Mouse (Mus musculus) left cerebral cortex, adult 8-10 months (tissue): ENCODE measurements around the gene Tcte2. TPM values are rescaled to one million over a fixed set of nuclear protein-coding genes. Genes with fewer than 3 reads are reported as not detected.
"Not testable (repeated sequence)": the region's sequence is repeated elsewhere in the genome, so short reads cannot be mapped to it uniquely, and the experiment has no call there.

Experiments used
- DNase-seq, 2 experiments: peaks; one replicate each; pipeline ENCODE4 v3.0.0; 2022; ENCODE audit warnings: low spot score in 2 of 2
- total RNA-seq, 4 experiments: library from RNA; stranded (reverse); gene quantifications; 2 replicates each; pipeline ENCODE4 v1.2.4; 2022

The Tcte2 gene
- 10 to 100 TPM; 17.3 to 21.4 (median 19.7) TPM for total RNA-seq

DNA sequence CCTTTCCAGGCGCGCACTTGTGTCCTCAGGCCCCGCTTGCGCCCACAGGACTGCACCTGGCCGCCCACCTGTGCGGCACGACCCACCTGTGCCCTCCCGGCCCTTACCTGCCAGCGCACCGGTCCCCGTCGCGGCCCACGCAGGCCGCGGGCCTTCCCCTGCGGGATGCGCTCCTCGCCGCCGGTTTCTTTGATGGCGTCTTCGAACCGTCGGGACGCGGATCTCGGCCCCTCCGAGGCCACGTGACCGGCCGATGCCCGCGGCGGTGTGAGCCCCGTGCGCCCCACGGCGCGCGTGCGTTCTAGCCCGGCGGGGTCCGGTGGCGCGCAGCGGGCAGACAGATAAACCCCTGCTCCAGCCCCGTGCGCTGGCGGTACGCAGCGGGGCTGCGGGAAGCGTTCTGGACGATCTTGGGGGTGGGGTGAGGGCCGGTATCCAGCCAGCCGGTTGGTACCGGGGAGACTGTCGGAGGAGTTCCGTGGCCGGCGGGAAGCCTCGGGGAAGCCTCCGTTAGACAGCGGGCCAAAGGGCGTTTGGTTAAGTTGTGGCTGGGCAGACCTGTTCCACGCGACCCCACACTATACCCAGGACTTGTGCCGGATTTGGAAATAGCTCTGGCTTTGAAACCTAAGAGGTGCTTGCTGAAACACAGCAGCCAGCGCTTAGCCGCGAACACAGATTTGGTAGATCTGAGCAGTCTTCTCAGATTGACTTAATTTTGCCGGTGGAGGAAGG, at the start of gene Tcte2:
Gene Tcte2, minus strand, starts transcription at position 647 of the 735 bp plus-strand sequence.
- DNase-seq: peak; percentile 50 to 54

DNA sequence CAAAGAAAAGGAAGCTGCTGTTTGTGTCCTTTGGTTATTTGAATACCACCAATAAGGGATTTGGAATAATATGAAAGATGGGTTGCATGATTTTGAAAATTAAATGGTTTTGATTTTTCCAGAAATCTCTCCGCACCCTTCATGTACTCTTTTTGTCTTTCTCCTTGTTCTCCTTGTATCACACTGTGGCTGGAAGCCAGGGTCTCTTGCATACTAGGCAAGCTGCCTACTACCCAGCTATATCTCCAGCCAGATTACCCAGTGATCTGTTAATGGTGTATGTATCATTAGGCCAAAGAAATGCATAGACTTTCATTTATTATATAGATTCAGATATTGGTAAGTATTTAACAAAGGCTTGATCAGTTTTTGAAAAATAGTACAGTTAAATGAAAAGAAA, 44.4 kb upstream of the Tcte2 start:
- no peak for DNase-seq

DNA sequence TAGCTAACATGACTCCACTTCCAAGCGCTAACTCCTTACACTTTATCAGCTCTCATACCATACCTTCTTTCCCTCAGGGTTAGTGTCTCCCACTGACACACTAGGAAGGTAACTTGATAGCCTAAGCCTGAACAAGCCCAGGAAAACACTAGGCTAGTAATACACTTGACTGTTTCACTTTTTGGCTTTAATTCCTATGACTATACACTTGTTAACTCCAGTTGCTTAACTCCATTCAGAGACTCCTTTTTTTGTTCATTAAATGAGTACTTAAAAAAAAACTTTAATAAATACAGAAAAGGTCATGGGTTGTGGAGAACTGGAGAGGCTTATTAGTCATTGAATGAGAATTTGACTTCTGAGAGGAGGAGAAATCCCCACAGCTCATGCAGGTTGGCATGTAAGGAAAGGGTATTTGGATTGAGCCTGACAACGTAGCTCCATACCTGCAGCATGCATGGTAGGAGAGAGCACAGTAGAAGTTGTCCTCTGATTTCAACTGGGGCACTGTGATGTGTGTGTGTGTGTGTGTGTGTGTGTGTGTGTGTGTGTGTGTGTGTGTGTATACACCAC, 41.3 kb upstream of the Tcte2 start:
- no peak for DNase-seq

DNA sequence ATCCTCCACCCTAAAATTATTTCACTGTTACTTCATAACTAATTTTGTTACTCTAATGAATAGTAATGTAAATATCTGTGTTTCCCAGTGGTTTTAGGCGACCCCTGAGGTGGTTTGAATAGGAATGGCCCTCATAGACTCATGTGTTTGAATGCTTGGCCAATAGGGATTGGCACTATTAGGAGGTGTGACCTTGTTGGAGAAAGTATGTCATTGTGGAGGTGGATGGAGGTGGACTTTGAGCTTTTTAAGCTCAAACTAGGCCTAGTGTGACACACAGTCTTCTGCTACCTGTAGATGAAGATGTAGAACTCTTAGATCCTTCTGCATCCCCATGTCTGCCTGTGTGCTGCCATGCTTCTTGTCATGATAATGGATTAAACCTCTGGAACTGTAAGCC, 36.1 kb upstream of the Tcte2 start:
- no peak for DNase-seq

DNA sequence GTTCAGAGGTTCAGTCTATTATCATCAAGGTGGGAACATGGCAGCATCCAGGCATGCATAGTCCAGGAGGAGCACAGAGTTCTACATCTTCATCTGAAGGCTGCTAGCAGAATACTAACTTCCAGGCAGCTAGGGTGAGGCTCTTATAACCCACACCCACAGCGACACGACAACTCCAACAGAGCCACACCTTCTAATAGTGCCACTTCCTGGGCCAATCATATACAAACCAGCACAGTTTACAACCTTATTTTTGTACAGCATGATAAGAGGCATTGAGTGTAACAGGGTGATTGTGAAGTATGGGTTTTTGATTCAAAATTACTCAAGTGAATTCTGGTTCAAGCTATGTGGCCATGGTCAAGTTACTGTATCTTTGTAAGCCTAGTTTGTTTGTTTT, 28.4 kb upstream of the Tcte2 start:
- DNase-seq: not testable (repeated sequence)

DNA sequence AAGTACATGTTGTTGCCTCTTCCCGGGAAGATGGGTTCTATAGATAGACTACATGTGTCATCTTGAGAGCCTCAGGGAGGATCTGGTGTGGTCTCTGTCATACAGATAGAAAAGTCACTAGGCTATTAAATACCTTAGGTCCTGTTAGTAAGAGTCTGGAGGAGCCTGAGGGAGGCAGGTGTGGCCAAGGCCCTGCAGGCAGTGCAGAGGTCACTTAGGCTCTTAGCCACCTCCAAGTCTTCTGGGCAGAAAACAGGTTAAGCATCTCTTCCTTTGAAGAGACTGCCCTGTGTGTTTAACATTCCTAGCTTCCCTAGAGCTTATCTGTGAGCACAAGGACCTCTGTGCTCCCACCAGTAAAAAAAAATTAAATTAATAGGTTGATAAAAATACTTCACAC, 21.8 kb upstream of the Tcte2 start:
- DNase-seq: no peak

DNA sequence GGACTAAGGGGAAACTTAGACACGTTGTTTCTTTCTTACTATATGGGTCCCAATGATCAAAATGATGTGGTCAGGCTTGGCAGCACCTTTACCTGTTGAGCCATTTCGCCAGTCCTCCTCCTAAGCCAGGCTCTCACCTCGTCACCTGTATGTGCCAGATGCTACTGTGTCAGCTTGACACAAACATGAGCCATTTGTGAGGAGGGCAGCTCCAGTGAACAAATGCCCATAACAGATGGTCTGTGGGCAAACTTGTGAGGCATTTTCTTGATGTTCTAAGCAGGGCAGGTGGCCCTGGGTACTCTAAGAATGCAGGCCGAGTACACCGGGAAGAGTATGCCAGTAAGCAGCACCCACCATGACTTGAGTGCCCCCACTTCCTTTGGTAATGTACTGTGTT, 20.3 kb upstream of the Tcte2 start:
- no peak for DNase-seq

DNA sequence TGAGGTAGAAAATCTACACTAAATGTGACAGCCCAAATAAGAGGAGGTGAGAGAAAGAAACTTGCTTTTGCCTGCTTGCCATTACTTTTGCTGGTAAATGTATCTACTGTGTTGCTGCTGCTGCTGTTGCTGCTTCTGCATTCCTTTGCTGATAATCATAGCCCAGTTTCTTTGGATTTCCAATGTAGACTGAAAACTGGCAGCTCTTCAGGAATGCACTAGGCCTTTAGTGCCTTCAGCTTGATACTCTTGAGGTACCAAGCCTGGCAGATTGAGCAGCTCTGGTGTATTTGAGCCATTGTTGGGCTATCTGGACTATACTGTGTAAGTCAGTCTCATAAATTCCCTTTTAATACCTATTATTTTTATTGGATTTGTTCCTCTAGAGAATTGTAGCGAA, 17.2 kb upstream of the Tcte2 start:
- no peak for DNase-seq

DNA sequence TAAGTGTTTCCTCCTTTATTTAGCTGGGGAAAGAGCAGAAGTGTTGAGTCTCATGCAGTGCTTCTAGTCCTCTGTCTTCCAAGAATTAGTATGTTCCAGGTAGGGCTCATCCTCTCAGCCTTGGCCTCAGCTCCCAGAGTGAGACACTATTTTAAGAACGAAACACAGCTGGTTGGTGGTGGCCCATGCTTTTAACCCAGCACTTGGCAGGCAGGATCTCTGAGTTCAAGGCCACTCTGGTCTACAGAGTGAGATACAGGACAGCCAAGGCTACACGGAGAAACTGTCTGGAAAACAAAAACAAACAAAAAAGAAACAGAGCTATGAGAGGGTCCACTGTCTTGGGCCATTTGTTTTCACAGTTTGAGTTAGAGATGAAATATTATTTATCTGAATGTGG, 16.1 kb upstream of the Tcte2 start:
- DNase-seq: no peak

DNA sequence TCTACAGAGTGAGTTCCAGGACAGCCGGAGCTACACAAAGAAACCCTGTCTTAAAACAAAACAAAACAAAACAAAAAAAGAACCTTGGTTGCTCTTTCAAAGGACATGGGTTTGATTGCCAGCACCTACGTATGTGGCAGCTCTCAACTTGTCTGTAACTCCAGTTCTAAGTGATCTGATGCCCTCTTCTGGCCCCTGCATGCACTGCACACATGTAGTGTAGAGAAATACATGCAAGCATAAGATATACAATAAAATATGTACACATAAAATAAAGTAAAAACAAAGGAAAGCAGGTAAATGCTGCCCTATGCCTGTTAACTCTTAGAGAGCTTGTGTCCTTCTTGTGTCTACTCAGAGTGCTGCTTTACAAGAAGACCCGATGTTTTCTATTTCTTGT, 7.6 kb upstream of the Tcte2 start:
- no peak for DNase-seq

DNA sequence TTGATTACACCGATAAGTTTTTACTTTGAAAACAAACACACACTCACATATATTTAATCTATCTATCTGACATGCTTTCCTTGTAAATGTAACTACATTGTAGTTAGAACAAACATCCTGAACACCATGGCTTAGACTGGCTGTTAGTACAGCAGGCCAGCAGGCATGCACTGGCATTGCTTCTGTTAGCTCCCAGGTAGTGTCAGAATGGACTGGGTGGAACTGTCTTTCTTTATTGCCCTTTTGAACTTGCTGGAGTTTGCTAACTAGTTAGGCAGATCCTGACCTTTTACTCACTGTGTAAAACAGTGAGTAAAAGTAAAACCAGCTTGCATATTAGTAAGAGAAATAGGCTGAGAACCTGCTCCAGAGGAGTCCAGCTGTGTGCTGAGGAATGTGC, 6.9 kb upstream of the Tcte2 start:
- DNase-seq: no peak

DNA sequence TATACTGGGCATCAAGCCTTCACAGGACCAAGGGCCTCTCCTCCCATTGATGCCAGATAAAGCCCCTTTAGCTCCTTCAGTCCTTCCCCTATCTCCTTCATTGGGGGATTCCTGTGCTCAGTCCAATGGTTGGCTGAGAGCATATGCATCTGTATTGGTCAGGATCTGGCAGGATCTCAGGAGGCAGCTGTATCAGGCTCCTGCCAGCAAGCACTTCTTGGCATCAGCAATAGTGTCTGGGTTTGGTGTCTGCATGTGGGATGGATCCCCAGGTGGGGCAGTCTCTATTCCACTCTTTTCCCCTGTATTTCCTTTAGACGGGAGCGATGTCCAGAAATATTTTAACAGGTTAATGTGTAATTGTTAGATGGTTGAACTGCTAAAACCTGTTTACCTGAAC, 3.3 kb upstream of the Tcte2 start:
- DNase-seq: not testable (repeated sequence)

DNA sequence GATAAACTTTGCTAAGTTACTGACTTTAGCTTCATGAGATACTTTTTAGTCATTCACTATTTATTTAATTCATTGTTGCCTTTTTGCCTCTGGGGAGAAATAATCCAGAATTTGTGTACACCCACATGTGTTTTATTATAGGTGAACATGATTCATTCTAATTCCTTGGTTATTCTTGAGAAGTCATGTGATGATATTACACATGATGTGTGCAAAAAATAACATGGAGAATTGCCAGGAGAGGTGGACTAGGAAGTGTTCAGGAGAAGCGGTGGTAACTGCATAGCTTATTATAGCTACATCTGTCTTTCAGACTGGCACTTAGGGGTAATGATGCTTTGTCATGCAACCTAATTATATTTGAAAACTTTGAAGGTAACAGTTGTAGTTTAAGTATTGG, 2.2 kb upstream of the Tcte2 start:
- DNase-seq: no peak

DNA sequence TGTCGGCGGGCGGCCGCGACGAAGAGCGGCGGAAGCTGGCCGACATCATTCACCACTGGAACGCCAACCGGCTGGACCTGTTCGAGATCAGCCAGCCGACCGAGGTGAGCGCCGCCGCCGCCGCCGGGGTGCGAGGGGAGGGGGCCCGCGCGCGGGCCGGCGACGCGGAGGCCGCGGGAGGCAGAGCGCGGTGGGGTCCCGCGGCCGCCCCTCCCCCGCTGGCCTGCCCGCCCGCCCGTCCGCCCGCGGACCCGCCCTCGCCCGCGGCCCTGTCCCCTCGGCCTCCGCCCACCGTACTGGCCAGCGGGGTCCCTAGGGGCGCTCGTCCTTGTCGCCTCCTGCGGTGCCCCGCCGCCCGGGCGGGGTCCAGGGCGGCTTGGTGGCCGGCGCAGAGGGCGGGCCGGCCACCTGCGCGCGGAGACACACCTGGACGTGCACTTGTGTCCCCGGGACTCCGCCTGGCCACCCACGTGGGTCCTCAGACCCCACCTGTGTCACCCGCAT, 898 bp downstream of the Tcte2 start:
- DNase-seq: no peak

DNA sequence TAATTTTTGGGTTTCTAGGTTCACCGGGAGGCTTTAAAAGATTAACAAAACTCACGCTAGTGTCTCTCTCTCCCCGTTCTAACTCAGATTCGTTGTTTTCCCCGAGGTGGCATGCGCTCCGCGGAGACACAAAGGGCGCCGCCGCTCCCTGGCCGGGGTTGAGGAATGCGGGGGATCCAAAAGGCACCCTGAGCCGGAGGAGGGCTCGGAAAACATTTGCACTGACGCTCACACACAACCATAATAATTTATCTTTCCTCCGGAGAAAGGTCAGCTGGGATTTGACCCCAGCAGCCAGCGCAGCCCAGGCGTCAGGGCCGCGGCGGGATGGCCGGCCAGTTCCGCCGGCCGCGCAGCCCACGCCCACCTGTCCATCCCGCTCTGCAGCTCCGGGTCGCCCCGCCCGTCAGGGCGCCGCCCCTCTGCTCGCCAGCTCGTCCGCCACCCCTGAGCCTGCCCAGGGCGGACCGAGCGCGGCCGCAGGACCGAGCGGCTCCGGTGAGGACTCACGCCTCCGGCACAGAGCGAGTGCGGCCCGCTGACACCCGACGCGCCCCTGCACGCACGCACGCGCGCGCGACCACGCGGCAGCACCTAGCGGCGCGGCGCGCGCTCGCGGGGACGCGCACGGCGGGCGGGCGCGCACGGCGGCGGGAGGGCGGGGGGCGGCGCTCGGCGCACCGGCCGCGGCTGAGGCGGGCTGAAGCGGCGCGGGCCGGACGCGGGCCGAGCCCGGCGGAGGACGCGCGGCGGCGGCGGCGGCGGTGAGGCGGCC, 1.6 kb downstream of the Tcte2 start, which contains the start of gene Afdn:
Gene Afdn, plus strand, starts transcription at position 687 of the 775 bp plus-strand sequence.
- peak; percentile 57 to 74 for DNase-seq

DNA sequence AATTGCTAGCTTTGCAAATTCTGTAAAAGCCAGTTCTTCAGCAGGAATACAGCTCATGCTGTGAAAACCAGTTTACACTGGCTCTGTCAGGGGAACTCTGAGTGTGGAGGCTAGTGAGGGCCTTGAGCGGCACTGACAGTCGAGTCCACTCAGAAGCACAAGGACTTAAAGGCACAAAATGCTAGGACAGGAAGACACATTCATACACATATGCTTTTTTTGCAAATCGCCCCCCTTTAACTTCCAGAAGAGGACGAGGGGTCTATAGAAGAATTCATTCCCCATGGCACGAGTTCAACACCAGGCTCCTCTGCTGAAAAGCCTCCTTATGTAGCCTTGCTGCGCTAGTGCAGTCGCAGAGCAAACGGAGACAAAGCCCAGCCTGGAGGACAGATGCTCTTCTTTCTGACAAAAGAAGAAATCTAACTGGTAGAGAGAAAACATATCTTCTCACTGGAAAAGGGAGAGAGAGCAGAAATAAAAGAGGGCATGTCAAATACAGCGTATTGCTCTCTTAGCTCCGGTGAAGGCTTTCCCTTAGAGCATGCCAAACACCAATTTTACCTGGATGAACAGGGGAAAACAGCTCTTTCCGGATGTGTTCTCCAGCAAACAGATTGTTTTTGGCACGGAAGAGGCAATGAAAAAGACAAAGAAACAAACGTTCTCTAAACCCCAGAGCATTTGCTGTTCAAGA, 2.3 kb downstream of the Tcte2 start:
- DNase-seq: no peak

DNA sequence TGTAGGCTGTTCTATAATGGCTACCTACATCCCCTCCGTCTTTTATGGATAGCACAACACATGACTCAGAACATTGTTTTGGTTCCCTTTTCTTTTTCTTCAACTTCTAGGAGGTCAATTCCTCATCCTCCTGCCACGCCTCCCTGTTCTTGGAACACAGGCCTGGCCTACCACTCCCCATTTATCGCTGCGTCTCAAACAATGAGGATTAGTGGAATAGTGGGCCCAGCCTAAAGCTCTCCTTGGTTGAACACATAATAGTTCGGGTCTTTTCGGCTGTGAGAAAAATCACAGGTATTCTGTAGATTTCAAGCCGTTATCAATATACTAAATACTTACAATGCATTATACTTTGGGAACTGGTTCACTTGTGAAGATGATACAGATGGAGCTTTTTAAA, 3.0 kb downstream of the Tcte2 start:
- DNase-seq: no peak

DNA sequence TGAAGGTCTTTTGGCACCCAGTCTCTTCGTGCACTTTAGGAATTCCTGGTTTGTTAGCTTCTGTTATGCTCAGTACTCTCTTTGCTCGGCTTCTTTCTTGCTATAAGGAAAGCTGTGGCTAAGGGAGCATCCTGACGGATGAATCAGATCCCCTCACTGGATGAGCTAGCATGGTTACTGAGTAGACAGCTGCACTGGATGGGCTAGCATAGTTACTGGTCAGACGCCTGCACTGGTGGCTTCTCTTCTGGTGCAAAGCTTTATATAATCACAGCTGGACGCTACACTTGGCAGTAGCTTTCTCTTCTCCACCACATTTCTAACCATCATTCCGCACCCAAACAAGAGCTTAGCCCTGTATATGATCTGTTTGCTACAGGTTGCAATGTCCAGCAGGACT, 6.7 kb downstream of the Tcte2 start:
- no peak for DNase-seq

DNA sequence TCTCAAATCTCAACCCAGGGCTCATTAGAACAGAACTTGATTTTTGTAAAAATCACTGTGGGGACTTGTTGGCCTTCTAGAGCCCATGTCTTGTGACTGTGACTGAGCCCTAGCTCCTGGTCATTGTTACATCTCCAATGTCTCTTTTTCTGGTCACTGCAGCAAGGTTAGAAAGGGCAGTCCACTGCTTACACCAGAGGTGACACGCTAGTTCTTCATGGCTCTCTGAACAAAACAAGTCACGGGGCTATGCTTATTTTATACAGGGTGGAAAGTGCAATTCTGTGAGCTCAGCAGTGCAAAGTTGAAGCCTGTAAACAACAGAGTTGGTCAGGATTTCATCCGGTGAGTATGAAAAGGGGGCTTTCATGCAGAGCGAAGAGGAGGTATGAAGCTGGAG, 7.7 kb downstream of the Tcte2 start:
- DNase-seq: no peak

DNA sequence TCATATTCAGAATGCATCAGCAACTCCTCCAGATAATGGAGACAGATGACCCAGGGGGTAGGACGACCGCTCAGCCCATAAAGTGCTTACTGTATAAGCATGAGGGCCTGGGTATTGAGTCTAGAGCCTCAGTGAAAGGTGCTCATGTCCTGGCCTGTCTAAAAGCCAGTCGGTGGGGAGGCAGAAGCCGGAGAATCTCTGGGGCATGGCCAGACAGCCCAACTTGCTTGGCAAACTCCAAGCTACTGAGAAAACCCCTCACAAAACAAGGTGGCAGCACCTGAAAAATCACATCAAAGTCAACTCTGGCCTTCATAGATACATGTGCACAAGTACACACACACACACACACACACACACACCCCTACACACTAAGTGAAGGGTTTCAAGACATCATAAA, 12.6 kb downstream of the Tcte2 start:
- no peak for DNase-seq

DNA sequence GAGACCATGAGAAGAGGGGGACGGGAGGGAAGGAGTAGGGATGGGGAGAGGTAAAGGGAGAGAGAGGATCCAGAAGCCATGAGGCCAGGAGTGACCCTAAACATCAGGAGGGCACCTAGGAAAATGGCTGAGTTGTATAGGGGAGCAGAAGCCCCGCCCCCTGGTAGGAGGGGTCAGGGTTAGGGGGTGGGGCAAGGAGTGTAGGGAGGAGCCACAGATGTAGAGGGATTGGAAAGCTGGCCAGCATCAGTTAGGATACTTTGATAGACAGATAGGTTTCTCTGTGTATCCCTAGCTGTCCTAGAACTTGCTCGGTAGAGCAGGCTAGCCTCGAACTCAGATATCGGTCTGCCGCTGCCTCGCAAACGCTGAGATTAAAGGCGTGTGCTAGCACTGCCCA, 13.9 kb downstream of the Tcte2 start:
- no peak for DNase-seq

DNA sequence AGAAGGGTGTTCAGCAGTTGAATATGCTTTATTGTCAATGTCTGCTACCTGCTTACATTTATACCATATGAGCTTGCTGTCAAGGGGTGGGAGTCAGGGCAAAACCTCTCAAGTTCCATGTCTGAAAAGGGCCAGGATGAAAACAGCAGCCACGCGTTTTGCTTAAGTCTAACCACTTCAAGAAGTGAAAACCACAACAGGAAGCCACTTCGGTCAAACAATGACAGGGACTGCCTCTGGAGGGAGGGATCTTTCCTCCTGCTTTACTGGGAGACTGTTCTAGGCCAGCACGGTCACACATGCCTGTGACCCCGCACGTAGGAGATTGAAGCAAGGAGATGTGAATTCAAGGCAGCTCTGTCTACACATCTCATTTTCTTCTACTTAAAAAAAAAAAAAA, 15.3 kb downstream of the Tcte2 start:
- no peak for DNase-seq
